Mouse (Mus musculus): ENCODE results near the gene Asns. TPM values are rescaled to one million over a fixed set of nuclear protein-coding genes. Genes with fewer than 3 reads are reported as not detected.

Asns gene
- polyA plus RNA-seq, 1 experiment from 2014 or later: 33.8 TPM

- Histone ChIP-seq H3K9ac (replicated peaks) (no peak overlapping the region), H3K4me3 (no peak overlapping the region), H3K27ac (replicated peaks) (no peak overlapping the region), H3K4me2 (replicated peaks) (no peak overlapping the region), H3K27me3 (no peaks in the 10 kb centered on the region), H3K9me3 (no peaks in the 10 kb centered on the region), H3K36me3 (no peaks in the 10 kb centered on the region), H3K4me1 (0 out of 2 replicates have a peak, but pooled peaks cover 3% of the 10 kb centered on the region)
- WGBS: 87% methylated on average over 6 of the region's 6 CpGs
- no peak for ATAC-seq (ENCODE audit: low FRiP score, low read depth)
Measured at GRCm38 (mm10) chr6:7697999-7698699, 5.1 kb upstream of the Asns start.

DNA sequence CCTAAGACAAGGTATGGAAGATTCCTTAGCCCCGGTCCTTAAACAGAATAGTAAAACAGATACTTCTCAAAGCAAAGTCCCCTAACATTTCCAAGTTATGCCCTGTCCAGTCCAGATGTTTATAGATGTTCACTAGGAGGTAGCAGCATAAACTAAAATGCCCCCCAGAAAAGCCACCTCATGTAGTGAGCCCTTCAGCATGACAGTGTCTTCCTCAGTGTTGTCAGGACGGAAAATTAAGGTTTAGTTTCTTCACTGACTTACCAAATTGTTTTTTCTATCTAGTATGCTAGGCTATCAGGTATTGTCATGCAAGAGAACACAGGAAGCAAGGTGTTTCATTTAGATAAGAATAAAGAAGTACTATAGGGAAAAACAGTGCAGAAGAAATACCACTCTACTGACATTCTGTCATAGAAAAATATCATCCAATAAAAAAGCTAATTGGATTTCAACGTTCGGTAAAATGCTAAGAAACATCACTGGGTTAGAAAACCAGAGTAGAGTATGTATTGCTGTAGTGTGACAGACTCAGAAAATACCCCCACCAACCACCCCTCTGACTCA is 4.1 kb upstream of the Asns start:
- Histone ChIP-seq H3K9me3 (no peaks in the 10 kb centered on the region), H3K36me3 (no peaks in the 10 kb centered on the region), H3K9ac (replicated peaks) (no peak overlapping the region), H3K4me3 (no peak overlapping the region), H3K27ac (replicated peaks) (no peak overlapping the region), H3K27me3 (no peaks in the 10 kb centered on the region), H3K4me1 (0 out of 2 replicates have a peak, but pooled peaks cover 4% of the 10 kb centered on the region), H3K4me2 (replicated peaks) (no peak overlapping the region)
- ATAC-seq (ENCODE audit: low FRiP score, low read depth): no peak
- 83% methylated on average over 4 of the region's 4 CpGs for WGBS

- Histone ChIP-seq H3K9ac (replicated peaks) (no peak overlapping the region), H3K4me2 (replicated peaks) (no peak overlapping the region), H3K9me3 (no peaks in the 10 kb centered on the region), H3K4me1 (0 out of 2 replicates have a peak, but pooled peaks cover 6% of the 10 kb centered on the region), H3K36me3 (no peaks in the 10 kb centered on the region), H3K4me3 (no peak overlapping the region), H3K27me3 (no peaks in the 10 kb centered on the region), H3K27ac (replicated peaks) (no peak overlapping the region)
- ATAC-seq (ENCODE audit: low FRiP score, low read depth): no peak
- 82% methylated on average over 3 of the region's 3 CpGs for WGBS
Measured at GRCm38 (mm10) chr6:7696641-7697040, 3.6 kb upstream of the Asns start.

GRCm38 (mm10) chr6:7695901-7696300 is 2.8 kb upstream of the Asns start:
- WGBS: 80% methylated on average over 4 of the region's 4 CpGs
- 0 out of 2 replicates have a peak, but pooled peaks cover 6% of the 10 kb centered on the region for H3K4me1 ChIP-seq
- H3K9ac ChIP-seq (replicated peaks): no peak overlapping the region
- H3K4me2 ChIP-seq (replicated peaks): no peak overlapping the region
- no peaks in the 10 kb centered on the region for H3K27me3 ChIP-seq
- H3K4me3 ChIP-seq: no peak overlapping the region
- ATAC-seq (ENCODE audit: low FRiP score, low read depth): no peak
- H3K9me3 ChIP-seq: no peaks in the 10 kb centered on the region
- no peaks in the 10 kb centered on the region for H3K36me3 ChIP-seq
- H3K27ac ChIP-seq (replicated peaks): no peak overlapping the region

- Histone ChIP-seq H3K4me3 (no peak overlapping the region), H3K27me3 (no peaks in the 10 kb centered on the region), H3K9me3 (no peaks in the 10 kb centered on the region), H3K4me1 (0 out of 2 replicates have a peak, but pooled peaks cover 6% of the 10 kb centered on the region), H3K27ac (replicated peaks) (no peak overlapping the region), H3K4me2 (replicated peaks) (no peak overlapping the region), H3K9ac (replicated peaks) (no peak overlapping the region), H3K36me3 (no peaks in the 10 kb centered on the region)
- no peak for ATAC-seq (ENCODE audit: low FRiP score, low read depth)
- 73% methylated on average over 5 of the region's 5 CpGs for WGBS
Measured at GRCm38 (mm10) chr6:7693666-7694065, 612 bp upstream of the Asns start.

- H3K27ac ChIP-seq (replicated peaks): no peak overlapping the region
- 2% methylated on average over 12 of the region's 12 CpGs for WGBS
Measured at GRCm38 (mm10) chr6:7692451-7692850, 603 bp downstream of the Asns start.

DNA sequence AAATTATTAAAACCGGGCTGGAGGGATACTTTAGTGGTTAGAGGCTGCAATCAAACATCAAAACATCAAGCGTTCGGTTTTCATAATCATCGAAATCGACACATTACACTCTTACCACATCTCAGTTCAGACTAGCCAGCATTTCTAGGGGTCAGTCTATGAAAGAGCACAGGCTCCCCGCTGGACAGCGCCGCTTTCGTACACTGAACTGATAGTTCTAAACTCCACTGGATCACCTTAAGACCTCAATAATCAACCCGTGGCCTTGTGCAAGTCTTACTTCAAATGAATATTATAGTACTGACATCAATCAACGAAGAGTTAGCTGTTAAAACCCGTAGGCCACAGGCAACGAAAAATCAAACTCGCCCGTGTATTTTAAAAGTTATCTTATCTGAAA is 1.0 kb downstream of the Asns start:
- no peak overlapping the region for H3K9ac ChIP-seq (replicated peaks)
- no peak for ATAC-seq (ENCODE audit: low FRiP score, low read depth)
- WGBS: 40% methylated on average over 15 of the region's 15 CpGs

More at GRCm38 (mm10) chr6:7692451-7692850, 603 bp downstream of the Asns start:
- H3K4me2 ChIP-seq (replicated peaks): peak overlapping the region; percentile 97
- ATAC-seq (ENCODE audit: low FRiP score, low read depth): peak; percentile 69
- peak overlapping the region; percentile 70 for H3K9ac ChIP-seq (replicated peaks)
- H3K4me1 ChIP-seq: 0 out of 2 replicates have a peak, but pooled peaks cover 6% of the 10 kb centered on the region
- no peaks in the 10 kb centered on the region for H3K9me3 ChIP-seq
- peak overlapping the region; percentile 79 for H3K4me3 ChIP-seq
- no peaks in the 10 kb centered on the region for H3K36me3 ChIP-seq
- H3K27me3 ChIP-seq: no peaks in the 10 kb centered on the region

DNA sequence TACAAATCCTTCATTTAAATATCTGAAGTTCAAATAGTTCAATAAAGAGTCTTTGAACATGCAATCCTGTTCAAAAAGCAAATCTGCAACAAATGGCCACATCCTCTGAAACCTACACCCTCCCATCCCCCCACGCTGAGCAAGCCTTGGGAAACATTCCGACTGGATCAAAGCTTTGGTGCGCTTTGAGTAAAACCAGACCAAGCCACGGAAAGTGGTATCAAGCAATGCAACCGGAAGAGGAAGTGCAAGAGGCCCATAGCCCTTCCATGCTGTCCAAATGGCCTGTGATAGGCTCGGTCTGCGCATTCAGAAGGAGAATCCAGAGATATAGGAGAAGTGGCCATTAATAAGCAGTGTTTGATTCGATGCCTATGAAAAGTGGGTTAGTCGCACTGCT is 2.6 kb downstream of the Asns start:
- Histone ChIP-seq H3K4me3 (no peak overlapping the region), H3K4me2 (replicated peaks) (no peak overlapping the region), H3K27me3 (no peaks in the 10 kb centered on the region), H3K9me3 (no peaks in the 10 kb centered on the region), H3K9ac (replicated peaks) (no peak overlapping the region), H3K4me1 (0 out of 2 replicates have a peak, but pooled peaks cover 6% of the 10 kb centered on the region), H3K36me3 (no peaks in the 10 kb centered on the region), H3K27ac (replicated peaks) (no peak overlapping the region)
- 81% methylated on average over 9 of the region's 9 CpGs for WGBS
- ATAC-seq (ENCODE audit: low FRiP score, low read depth): no peak

More for the DNA sequence above, 1.0 kb downstream of the Asns start:
- Histone ChIP-seq H3K27me3 (no peaks in the 10 kb centered on the region), H3K4me2 (replicated peaks) (peak overlapping the region; percentile 97), H3K36me3 (no peaks in the 10 kb centered on the region), H3K27ac (replicated peaks) (no peak overlapping the region), H3K4me3 (peak overlapping the region; percentile 79), H3K9me3 (no peaks in the 10 kb centered on the region), H3K4me1 (0 out of 2 replicates have a peak, but pooled peaks cover 6% of the 10 kb centered on the region)

GRCm38 (mm10) chr6:7689180-7689579 is 3.9 kb downstream of the Asns start:
- no peak overlapping the region for H3K4me2 ChIP-seq (replicated peaks)
- 0 out of 2 replicates have a peak, but pooled peaks cover 6% of the 10 kb centered on the region for H3K4me1 ChIP-seq
- no peak overlapping the region for H3K4me3 ChIP-seq
- no peaks in the 10 kb centered on the region for H3K9me3 ChIP-seq
- H3K27me3 ChIP-seq: no peaks in the 10 kb centered on the region
- WGBS: 94% methylated on average over 12 of the region's 12 CpGs
- no peaks in the 10 kb centered on the region for H3K36me3 ChIP-seq
- no peak overlapping the region for H3K9ac ChIP-seq (replicated peaks)
- no peak overlapping the region for H3K27ac ChIP-seq (replicated peaks)
- ATAC-seq (ENCODE audit: low FRiP score, low read depth): no peak

- Histone ChIP-seq H3K4me1 (no peaks in the 10 kb centered on the region), H3K27ac (replicated peaks) (no peak overlapping the region), H3K9me3 (no peaks in the 10 kb centered on the region), H3K4me2 (replicated peaks) (no peak overlapping the region), H3K27me3 (no peaks in the 10 kb centered on the region), H3K36me3 (no peaks in the 10 kb centered on the region), H3K9ac (replicated peaks) (no peak overlapping the region), H3K4me3 (no peak overlapping the region)
- 72% methylated on average over 2 of the region's 2 CpGs for WGBS
- no peak for ATAC-seq (ENCODE audit: low FRiP score, low read depth)
Measured at GRCm38 (mm10) chr6:7686047-7686446, 7.0 kb downstream of the Asns start.

GRCm38 (mm10) chr6:7676194-7676901 is 16.7 kb downstream of the Asns start:
- no peaks in the 10 kb centered on the region for H3K9me3 ChIP-seq
- ATAC-seq (ENCODE audit: low FRiP score, low read depth): no peak
- WGBS: 91% methylated on average over 8 of the region's 8 CpGs
- no peaks in the 10 kb centered on the region for H3K27me3 ChIP-seq
- H3K27ac ChIP-seq (replicated peaks): no peak overlapping the region
- no peaks in the 10 kb centered on the region for H3K4me1 ChIP-seq
- H3K4me2 ChIP-seq (replicated peaks): no peak overlapping the region
- H3K36me3 ChIP-seq: 0 out of 2 replicates have a peak, but pooled peaks cover 4% of the 10 kb centered on the region
- no peak overlapping the region for H3K9ac ChIP-seq (replicated peaks)
- no peak overlapping the region for H3K4me3 ChIP-seq

All from midbrain, embryonic 12.5 days (tissue).